Mouse (Mus musculus): ENCODE measurements at regions not wholly inside any gene's neighbourhood (a gene's known extent, or its start where the extent isn't known, plus 50 kb on each side); places are given as distances from the start of the nearest gene placed in this dataset.
A peak's percentile ranks its signal among the peaks of the same experiment; 100 is the strongest.

DNA sequence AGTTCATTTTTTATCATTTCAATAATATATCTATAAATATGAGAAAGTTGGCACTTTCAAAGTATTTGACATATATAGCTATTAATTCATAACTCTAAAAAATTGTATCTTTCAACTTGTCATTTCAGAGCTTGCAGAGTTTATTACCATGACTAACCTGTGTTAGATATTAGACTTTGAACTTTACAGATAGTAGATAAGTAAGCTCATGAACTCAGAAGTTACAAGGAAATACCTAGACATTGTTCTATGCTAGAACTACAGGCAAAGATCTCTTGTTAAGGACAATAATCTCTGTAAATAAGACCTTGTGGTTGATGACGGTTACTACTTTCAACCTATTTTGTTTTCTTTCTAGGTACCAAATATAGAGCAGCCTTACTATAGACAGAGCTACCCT is 117.0 kb upstream of the Zeb2 start:
- DNase-seq (ENCODE audit: low spot score) = no peak
- Histone ChIP-seq H3K9ac (ENCODE audit: low read depth, low read length, severe bottlenecking) (no peak overlapping the region), H3K4me3 (replicated peaks; ENCODE audit: low read length) (no peak overlapping the region), H3K4me1 (ENCODE audit: control insufficient read depth, insufficient read depth, low read length) (0 out of 2 replicates have a peak, but pooled peaks cover 3% of the 10 kb centered on the region), H3K36me3 (ENCODE audit: control insufficient read depth, insufficient read depth, low read length) (no peaks in the 10 kb centered on the region), H3K27me3 (ENCODE audit: control insufficient read depth, insufficient read depth, low read length) (peaks cover 7% of the 10 kb centered on the region; the same call in 1 of the 2 replicates), H3K9me3 (ENCODE audit: control insufficient read depth, low read length) (no peaks in the 10 kb centered on the region), H3K4me2 (replicated peaks; ENCODE audit: low read depth, low read length, severe bottlenecking) (no peak overlapping the region), H3K27ac (replicated peaks; ENCODE audit: low read depth, low read length) (no peak overlapping the region)
- 92% methylated on average over 1 of the region's 1 CpGs for WGBS
- no peak for ATAC-seq (ENCODE audit: low FRiP score, low read depth)
- no peak for TF ChIP-seq POLR2A (IDR thresholded peaks at IDR 0.05; ENCODE audit: borderline replicate concordance, extremely low read depth, insufficient read depth, insufficient read length)

DNA sequence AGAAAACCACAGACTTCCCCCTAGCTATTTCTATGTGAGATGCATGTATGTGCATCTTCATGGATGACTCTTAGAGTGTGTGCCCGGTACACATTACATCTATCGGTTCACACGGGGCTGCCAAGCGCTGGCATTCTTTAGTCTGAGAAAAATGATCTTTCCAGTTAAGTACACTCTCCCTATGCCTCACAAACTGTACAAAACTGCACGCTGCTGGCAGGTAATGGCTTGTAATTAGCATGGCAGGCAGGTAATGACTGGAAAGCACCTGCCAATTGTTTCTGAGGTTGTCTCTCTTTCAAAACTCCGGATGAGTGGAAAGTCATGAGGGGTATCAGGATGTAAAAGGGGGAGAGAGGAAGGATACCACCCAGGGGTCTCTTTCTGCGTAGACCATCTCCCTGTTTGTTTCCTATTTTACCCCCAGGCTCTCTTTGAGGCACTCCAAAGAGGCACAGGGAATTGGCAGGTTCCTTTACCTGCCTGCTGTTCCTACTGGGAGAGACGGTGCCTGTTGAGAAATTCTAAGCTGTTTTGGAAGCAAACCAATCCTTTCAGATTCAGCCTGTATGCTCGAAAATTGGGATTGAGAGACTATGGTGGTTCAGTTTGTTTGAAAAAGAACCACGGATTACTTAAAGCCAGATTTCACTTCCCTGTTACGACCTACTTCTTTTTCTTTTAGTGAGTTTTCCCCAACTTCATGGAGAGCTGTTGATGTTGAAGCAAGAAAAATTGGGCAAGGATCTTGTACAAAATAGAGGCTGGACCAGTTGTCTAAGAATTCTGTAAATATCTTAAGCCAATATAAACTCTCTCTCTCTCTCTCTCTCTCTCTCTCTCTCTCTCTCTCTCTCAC is 113.4 kb upstream of the Zeb2 start:
- peaks cover 8% of the 10 kb centered on the region; the same call in 1 of the 2 replicates for H3K27me3 ChIP-seq (ENCODE audit: control insufficient read depth, insufficient read depth, low read length)
- no peak overlapping the region for H3K27ac ChIP-seq (replicated peaks; ENCODE audit: low read depth, low read length)
- no peak overlapping the region for H3K4me2 ChIP-seq (replicated peaks; ENCODE audit: low read depth, low read length, severe bottlenecking)
- H3K9me3 ChIP-seq (ENCODE audit: control insufficient read depth, low read length) = no peaks in the 10 kb centered on the region
- H3K9ac ChIP-seq (ENCODE audit: low read depth, low read length, severe bottlenecking) = no peak overlapping the region
- no peak overlapping the region for H3K4me3 ChIP-seq (replicated peaks; ENCODE audit: low read length)
- TF ChIP-seq POLR2A (IDR thresholded peaks at IDR 0.05; ENCODE audit: borderline replicate concordance, extremely low read depth, insufficient read depth, insufficient read length) = no peak
- peaks cover 13% of the 10 kb centered on the region; the same call in 1 of the 2 replicates for H3K4me1 ChIP-seq (ENCODE audit: control insufficient read depth, insufficient read depth, low read length)
- ATAC-seq (ENCODE audit: low FRiP score, low read depth) = no peak
- no peaks in the 10 kb centered on the region for H3K36me3 ChIP-seq (ENCODE audit: control insufficient read depth, insufficient read depth, low read length)
- 68% methylated on average over 11 of the region's 11 CpGs for WGBS
- DNase-seq (ENCODE audit: low spot score) = no peak

DNA sequence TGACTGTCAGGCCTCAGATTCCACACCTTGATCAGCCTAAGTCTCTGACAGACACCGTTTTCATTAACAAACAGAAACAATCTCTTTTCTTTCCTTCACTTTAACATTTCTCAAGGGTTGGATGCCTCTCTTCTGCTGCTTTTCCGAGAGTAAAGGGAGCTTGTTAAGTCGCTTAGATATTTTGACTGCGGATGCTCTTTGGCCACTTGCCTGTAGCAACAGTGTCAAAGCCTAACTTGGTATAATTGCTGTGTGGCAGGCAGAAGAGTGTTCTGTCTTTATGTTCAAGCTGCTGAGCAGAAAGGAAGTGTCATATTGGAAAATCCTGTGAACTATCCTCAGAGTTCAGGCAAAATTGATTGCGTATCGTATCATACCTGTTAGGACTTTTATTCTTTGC is 112.3 kb upstream of the Zeb2 start:
- no peak overlapping the region for H3K4me2 ChIP-seq (replicated peaks; ENCODE audit: low read depth, low read length, severe bottlenecking)
- no peak for TF ChIP-seq POLR2A (IDR thresholded peaks at IDR 0.05; ENCODE audit: borderline replicate concordance, extremely low read depth, insufficient read depth, insufficient read length)
- WGBS = 67% methylated on average over 6 of the region's 6 CpGs
- ATAC-seq (ENCODE audit: low FRiP score, low read depth) (no peak), DNase-seq (ENCODE audit: low spot score) (no peak)
- no peak overlapping the region for H3K4me3 ChIP-seq (replicated peaks; ENCODE audit: low read length)
- H3K4me1 ChIP-seq (ENCODE audit: control insufficient read depth, insufficient read depth, low read length) = peaks cover 11% of the 10 kb centered on the region; the same call in 1 of the 2 replicates
- no peak overlapping the region for H3K9ac ChIP-seq (ENCODE audit: low read depth, low read length, severe bottlenecking)
- H3K27ac ChIP-seq (replicated peaks; ENCODE audit: low read depth, low read length) = no peak overlapping the region
- H3K36me3 ChIP-seq (ENCODE audit: control insufficient read depth, insufficient read depth, low read length) = no peaks in the 10 kb centered on the region
- no peaks in the 10 kb centered on the region for H3K9me3 ChIP-seq (ENCODE audit: control insufficient read depth, low read length)
- peaks cover 8% of the 10 kb centered on the region; the same call in 1 of the 2 replicates for H3K27me3 ChIP-seq (ENCODE audit: control insufficient read depth, insufficient read depth, low read length)

DNA sequence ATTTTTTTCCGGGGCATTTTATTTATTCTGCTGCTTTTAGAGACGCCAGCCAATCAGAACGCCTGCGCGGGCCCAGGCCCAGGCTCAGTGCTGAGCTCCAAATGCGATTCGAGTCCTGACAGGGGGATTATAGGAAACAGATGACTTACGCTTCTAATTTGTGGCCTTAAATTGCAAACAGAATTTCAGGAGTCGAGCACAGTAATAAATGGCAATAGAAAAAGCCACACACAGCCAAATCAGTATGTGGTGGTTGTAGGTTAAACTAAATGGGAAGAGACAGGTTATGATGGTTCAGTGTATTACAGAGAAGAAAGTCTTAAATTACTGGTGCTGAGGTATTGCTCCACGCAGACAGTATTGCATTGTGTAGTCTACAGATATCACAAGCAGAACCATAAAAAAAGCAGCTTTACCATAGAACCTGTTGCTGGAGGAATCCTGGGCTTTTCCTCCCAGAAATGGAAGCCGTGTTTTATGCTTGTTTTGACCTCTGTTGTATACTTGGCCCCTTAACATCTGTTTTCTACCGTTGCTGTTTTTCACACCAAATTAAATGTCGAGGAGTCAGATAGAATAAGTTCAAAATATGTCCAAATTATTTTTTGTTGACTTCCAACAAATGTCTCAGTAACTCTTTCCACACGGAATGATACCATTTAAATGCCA is 110.2 kb upstream of the Zeb2 start:
- Histone ChIP-seq H3K4me2 (replicated peaks; ENCODE audit: low read depth, low read length, severe bottlenecking) (no peak overlapping the region), H3K27ac (replicated peaks; ENCODE audit: low read depth, low read length) (no peak overlapping the region), H3K4me3 (replicated peaks; ENCODE audit: low read length) (no peak overlapping the region), H3K9me3 (ENCODE audit: control insufficient read depth, low read length) (no peaks in the 10 kb centered on the region), H3K4me1 (ENCODE audit: control insufficient read depth, insufficient read depth, low read length) (peaks cover 11% of the 10 kb centered on the region; the same call in 1 of the 2 replicates), H3K36me3 (ENCODE audit: control insufficient read depth, insufficient read depth, low read length) (no peaks in the 10 kb centered on the region), H3K27me3 (ENCODE audit: control insufficient read depth, insufficient read depth, low read length) (peaks cover 12% of the 10 kb centered on the region; the same call in 1 of the 2 replicates), H3K9ac (ENCODE audit: low read depth, low read length, severe bottlenecking) (no peak overlapping the region)
- ATAC-seq (ENCODE audit: low FRiP score, low read depth) (peak; percentile 80), DNase-seq (ENCODE audit: low spot score) (peak; percentile 67)
- 9% methylated on average over 14 of the region's 14 CpGs for WGBS
- TF ChIP-seq POLR2A (IDR thresholded peaks at IDR 0.05; ENCODE audit: borderline replicate concordance, extremely low read depth, insufficient read depth, insufficient read length) = no peak

DNA sequence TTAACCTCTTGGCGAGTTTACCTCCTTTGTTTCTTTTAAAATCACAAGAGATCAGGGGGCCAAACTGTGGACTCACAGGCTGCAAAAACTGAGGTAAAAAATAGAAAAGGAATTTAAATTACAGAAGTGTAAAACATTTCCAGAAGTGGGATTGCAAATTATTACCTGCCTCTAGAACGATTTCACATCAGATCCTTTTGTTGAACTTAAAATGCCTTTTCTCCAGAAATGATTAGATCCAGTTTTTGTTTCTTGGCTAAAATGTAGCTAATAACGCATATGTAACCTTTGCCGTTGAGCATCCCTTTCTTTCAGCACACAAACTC is 108.8 kb upstream of the Zeb2 start:
- ATAC-seq (ENCODE audit: low FRiP score, low read depth) (no peak), DNase-seq (ENCODE audit: low spot score) (no peak)
- TF ChIP-seq POLR2A (IDR thresholded peaks at IDR 0.05; ENCODE audit: borderline replicate concordance, extremely low read depth, insufficient read depth, insufficient read length) = no peak
- Histone ChIP-seq H3K9me3 (ENCODE audit: control insufficient read depth, low read length) (no peaks in the 10 kb centered on the region), H3K4me3 (replicated peaks; ENCODE audit: low read length) (no peak overlapping the region), H3K4me1 (ENCODE audit: control insufficient read depth, insufficient read depth, low read length) (peaks cover 11% of the 10 kb centered on the region), H3K27me3 (ENCODE audit: control insufficient read depth, insufficient read depth, low read length) (peaks cover 7% of the 10 kb centered on the region; the same call in 1 of the 2 replicates), H3K4me2 (replicated peaks; ENCODE audit: low read depth, low read length, severe bottlenecking) (no peak overlapping the region), H3K36me3 (ENCODE audit: control insufficient read depth, insufficient read depth, low read length) (no peaks in the 10 kb centered on the region), H3K27ac (replicated peaks; ENCODE audit: low read depth, low read length) (no peak overlapping the region), H3K9ac (ENCODE audit: low read depth, low read length, severe bottlenecking) (no peak overlapping the region)
- WGBS = 40% methylated on average over 4 of the region's 4 CpGs

Measured in limb, embryonic 14.5 days (tissue).